Mouse (Mus musculus) kidney, adult 10 weeks (tissue): ENCODE results near the gene Olfr770. TPM values are rescaled to one million over a fixed set of nuclear protein-coding genes. Genes with fewer than 3 reads are reported as not detected.

Experiments used
- polyA plus RNA-seq: library from polyadenylated mRNA; stranded (reverse); fragments of 350-450 nt; fragmentation: Illumina TruSeq; extraction: RNeasy Lipid Tissue Mini Kit (QIAGEN cat#74804); gene quantifications from one replicate; pipeline ENCODE4 v1.2.3, GENCODE M21; 2014; ENCODE audit warnings: low read depth, low replicate concordance

Gene Olfr770
- not detected for polyA plus RNA-seq

GRCm38 (mm10) chr10:129138898-129139297, at the start of gene Olfr770:
Gene Olfr770 (minus strand): TSS chr10:129138998.

GRCm38 (mm10) chr10:129187319-129187718, 48.5 kb upstream of the Olfr770 start, which contains the start of gene Olfr773:
Gene Olfr773 (minus strand): TSS chr10:129187419.

GRCm38 (mm10) chr10:129177821-129178220, 39.0 kb upstream of the Olfr770 start, which contains the start of gene Olfr772:
Gene Olfr772 (minus strand): TSS chr10:129177921.

GRCm38 (mm10) chr10:129164651-129165050, 25.9 kb upstream of the Olfr770 start, which contains the start of gene Olfr771:
Gene Olfr771 (minus strand): TSS chr10:129164751.

GRCm38 (mm10) chr10:129117761-129118160, 21.0 kb downstream of the Olfr770 start, which contains the start of gene Olfr769:
Gene Olfr769 (minus strand): TSS chr10:129117861.

GRCm38 (mm10) chr10:129099275-129099674, 39.5 kb downstream of the Olfr770 start, which contains the start of gene Olfr768:
Gene Olfr768 (minus strand): TSS chr10:129099375.

GRCm38 (mm10) chr10:129082810-129083209, 56.0 kb downstream of the Olfr770 start, which contains the start of gene Olfr767:
Gene Olfr767 (minus strand): TSS chr10:129082910.

Other genes starting within 250 kb of the Olfr770 start
- gene Gdf11, start 247.3 kb downstream of the Olfr770 start, polyA plus RNA-seq: 3.1 TPM
- 1,560 TPM for gene Cd63, start 238.0 kb downstream of the Olfr770 start, polyA plus RNA-seq
- 5.7 TPM for gene Rdh5, start 216.1 kb downstream of the Olfr770 start, polyA plus RNA-seq
- gene Bloc1s1, start 215.0 kb downstream of the Olfr770 start, polyA plus RNA-seq: 12.2 TPM
- 0.85 TPM for gene Itga7, start 205.2 kb downstream of the Olfr770 start, polyA plus RNA-seq
- 25.7 TPM for gene Mettl7b, start 178.0 kb downstream of the Olfr770 start, polyA plus RNA-seq
- not detected for gene Olfr9, start 149.6 kb downstream of the Olfr770 start, polyA plus RNA-seq
- gene Olfr763, start 128.2 kb downstream of the Olfr770 start, polyA plus RNA-seq: not detected
- gene Olfr764-ps1, start 99.1 kb downstream of the Olfr770 start, polyA plus RNA-seq: not detected
- gene Olfr765, start 89.0 kb downstream of the Olfr770 start, polyA plus RNA-seq: not detected
- not detected for gene Olfr766-ps1, start 70.0 kb downstream of the Olfr770 start, polyA plus RNA-seq
- not detected for gene Olfr767, start 56.1 kb downstream of the Olfr770 start, polyA plus RNA-seq
- gene Olfr768, start 39.6 kb downstream of the Olfr770 start, polyA plus RNA-seq: not detected
- gene Olfr769, start 21.1 kb downstream of the Olfr770 start, polyA plus RNA-seq: not detected
- not detected for gene Olfr771, start 25.8 kb upstream of the Olfr770 start, polyA plus RNA-seq
- gene Olfr772, start 38.9 kb upstream of the Olfr770 start, polyA plus RNA-seq: not detected
- gene Olfr773, start 48.4 kb upstream of the Olfr770 start, polyA plus RNA-seq: not detected
- gene Olfr774, start 97.2 kb upstream of the Olfr770 start, polyA plus RNA-seq: not detected
- not detected for gene Olfr775, start 109.4 kb upstream of the Olfr770 start, polyA plus RNA-seq
- gene Olfr776, start 120.1 kb upstream of the Olfr770 start, polyA plus RNA-seq: not detected
- not detected for gene Olfr777, start 132.5 kb upstream of the Olfr770 start, polyA plus RNA-seq
- not detected for gene Olfr780, start 179.1 kb upstream of the Olfr770 start, polyA plus RNA-seq
- not detected for gene Olfr781, start 189.9 kb upstream of the Olfr770 start, polyA plus RNA-seq
- gene Olfr782, start 209.9 kb upstream of the Olfr770 start, polyA plus RNA-seq: not detected
- not detected for gene Olfr784, start 245.1 kb upstream of the Olfr770 start, polyA plus RNA-seq